Mouse (Mus musculus) liver, embryonic 16.5 days (tissue): ENCODE results near the gene Olfr104-ps. TPM values are rescaled to one million over a fixed set of nuclear protein-coding genes. Genes with fewer than 3 reads are reported as not detected.

Experiments
- polyA plus RNA-seq: library from polyadenylated mRNA; unstranded; fragments of >200 nt; fragmentation: Nextera tagmentation; extraction: Ambion mirVana; gene quantifications from 2 replicates; pipeline ENCODE4 v1.2.1, GENCODE M21; 2015

Gene Olfr104-ps
- polyA plus RNA-seq, 1 experiment from 2014 or later, result not detected

Other genes with a start within 250 kb of the Olfr104-ps start
- gene Olfr92, start 239.5 kb upstream of the Olfr104-ps start, polyA plus RNA-seq, result not detected in 2 replicates
- gene Olfr93, start 198.1 kb upstream of the Olfr104-ps start, polyA plus RNA-seq, result not detected in 2 replicates
- gene Ubd, start 165.7 kb upstream of the Olfr104-ps start, polyA plus RNA-seq, result not detected in 2 replicates
- gene Olfr94, start 158.6 kb upstream of the Olfr104-ps start, polyA plus RNA-seq, result not detected in 2 replicates
- not detected in 2 replicates for gene Olfr95, start 146.5 kb upstream of the Olfr104-ps start, polyA plus RNA-seq
- gene Olfr96, start 139.4 kb upstream of the Olfr104-ps start, polyA plus RNA-seq, result not detected in 2 replicates
- not detected in 2 replicates for gene Olfr97, start 122.3 kb upstream of the Olfr104-ps start, polyA plus RNA-seq
- gene Olfr98, start 95.8 kb upstream of the Olfr104-ps start, polyA plus RNA-seq, result not detected in 2 replicates
- gene H2-M3, start 89.4 kb upstream of the Olfr104-ps start, polyA plus RNA-seq, result 2.2 and 2.6 TPM in 2 replicates
- not detected in 2 replicates for gene Olfr99, start 76.1 kb upstream of the Olfr104-ps start, polyA plus RNA-seq
- gene Olfr101, start 55.3 kb upstream of the Olfr104-ps start, polyA plus RNA-seq, result not detected in 2 replicates
- gene Olfr102, start 42.5 kb upstream of the Olfr104-ps start, polyA plus RNA-seq, result not detected in 2 replicates
- gene Olfr103, start 19.9 kb upstream of the Olfr104-ps start, polyA plus RNA-seq, result not detected in 2 replicates
- gene Olfr105-ps, start 19.5 kb downstream of the Olfr104-ps start, polyA plus RNA-seq, result not detected in 2 replicates
- gene Olfr106-ps, start 30.8 kb downstream of the Olfr104-ps start, polyA plus RNA-seq, result not detected in 2 replicates
- gene Olfr107, start 39.6 kb downstream of the Olfr104-ps start, polyA plus RNA-seq, result not detected in 2 replicates
- not detected in 2 replicates for gene Olfr108, start 85.9 kb downstream of the Olfr104-ps start, polyA plus RNA-seq
- gene Olfr109, start 99.3 kb downstream of the Olfr104-ps start, polyA plus RNA-seq, result not detected in 2 replicates
- gene H2-M2, start 124.0 kb downstream of the Olfr104-ps start, polyA plus RNA-seq, result not detected in 2 replicates
- not detected in 2 replicates for gene Olfr110, start 132.9 kb downstream of the Olfr104-ps start, polyA plus RNA-seq
- gene Olfr111, start 148.4 kb downstream of the Olfr104-ps start, polyA plus RNA-seq, result not detected in 2 replicates
- gene Olfr112, start 209.9 kb downstream of the Olfr104-ps start, polyA plus RNA-seq, result not detected in 2 replicates
- gene Olfr113, start 218.1 kb downstream of the Olfr104-ps start, polyA plus RNA-seq, result not detected in 2 replicates
- gene Olfr114, start 233.2 kb downstream of the Olfr104-ps start, polyA plus RNA-seq, result not detected in 2 replicates